Mouse (Mus musculus) adrenal gland, adult (tissue): ENCODE measurements at regions not wholly inside any gene's neighbourhood (a gene's known extent, or its start where the extent isn't known, plus 50 kb on each side); places are given as distances from the start of the nearest gene placed in this dataset.
A peak's percentile ranks its signal among the peaks of the same experiment; 100 is the strongest.

Experiments used
- DNase-seq, 2 experiments: peaks; one replicate each; pipeline ENCODE4 v3.0.0; 2022 to 2023; ENCODE audit warnings: low spot score in 1 of 2; ENCODE audit not compliant: inconsistent age in 2 of 2

DNA sequence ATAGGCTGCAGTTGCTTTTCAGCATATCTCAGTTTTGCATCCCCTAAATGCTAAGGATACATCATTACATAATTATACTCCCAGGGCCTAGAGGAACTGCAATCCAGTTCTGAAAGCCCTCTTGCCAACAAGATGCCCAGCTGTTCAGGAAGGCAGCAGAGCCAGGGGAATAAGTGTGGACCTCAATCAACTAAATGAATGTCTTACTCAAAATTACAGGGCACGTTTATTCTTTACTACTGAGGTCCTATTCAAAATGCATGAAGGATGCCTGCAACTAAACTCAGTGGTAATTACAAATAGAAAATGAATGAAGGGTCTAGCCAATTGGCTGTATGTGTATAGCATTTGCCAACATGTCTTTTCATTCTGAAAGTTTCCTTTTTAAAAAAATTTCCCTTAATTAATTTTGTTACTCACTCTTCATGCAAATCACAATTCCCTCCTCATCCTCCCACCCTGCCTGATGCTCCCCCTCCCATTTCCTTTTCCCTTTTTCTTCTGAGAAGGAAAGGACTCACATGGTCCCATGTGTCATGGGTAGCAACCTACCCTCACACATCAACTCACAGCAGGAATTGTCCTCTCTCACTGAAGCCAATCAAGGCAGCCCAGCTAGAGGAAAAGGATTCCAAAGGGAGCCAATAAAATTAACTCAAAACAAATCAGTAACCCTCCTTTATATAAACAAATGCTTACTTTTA is 86.9 kb upstream of the Ins1 start:
- DNase-seq: no peak

DNA sequence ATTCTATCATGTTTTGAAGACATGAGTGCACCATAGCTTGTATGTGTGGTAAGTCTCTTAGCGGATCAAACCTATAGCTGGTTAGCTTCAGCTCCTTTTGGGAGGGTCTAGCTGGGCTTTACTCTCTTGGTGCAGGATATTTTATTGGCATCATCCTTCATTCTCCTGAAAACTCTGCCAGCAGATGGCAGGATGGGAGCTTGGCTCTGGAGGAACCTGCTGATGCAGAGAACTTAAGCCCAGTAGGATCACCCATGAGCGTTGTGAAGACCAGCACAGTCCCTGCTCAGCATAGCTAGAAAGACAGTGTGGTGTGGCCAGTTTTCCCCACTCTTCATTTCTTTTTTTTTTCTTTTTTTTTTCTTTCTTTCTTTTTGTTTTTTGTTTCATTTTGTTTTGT is 70.3 kb upstream of the Ins1 start:
- DNase-seq: peak in 1 of 2 experiments; percentile 28

DNA sequence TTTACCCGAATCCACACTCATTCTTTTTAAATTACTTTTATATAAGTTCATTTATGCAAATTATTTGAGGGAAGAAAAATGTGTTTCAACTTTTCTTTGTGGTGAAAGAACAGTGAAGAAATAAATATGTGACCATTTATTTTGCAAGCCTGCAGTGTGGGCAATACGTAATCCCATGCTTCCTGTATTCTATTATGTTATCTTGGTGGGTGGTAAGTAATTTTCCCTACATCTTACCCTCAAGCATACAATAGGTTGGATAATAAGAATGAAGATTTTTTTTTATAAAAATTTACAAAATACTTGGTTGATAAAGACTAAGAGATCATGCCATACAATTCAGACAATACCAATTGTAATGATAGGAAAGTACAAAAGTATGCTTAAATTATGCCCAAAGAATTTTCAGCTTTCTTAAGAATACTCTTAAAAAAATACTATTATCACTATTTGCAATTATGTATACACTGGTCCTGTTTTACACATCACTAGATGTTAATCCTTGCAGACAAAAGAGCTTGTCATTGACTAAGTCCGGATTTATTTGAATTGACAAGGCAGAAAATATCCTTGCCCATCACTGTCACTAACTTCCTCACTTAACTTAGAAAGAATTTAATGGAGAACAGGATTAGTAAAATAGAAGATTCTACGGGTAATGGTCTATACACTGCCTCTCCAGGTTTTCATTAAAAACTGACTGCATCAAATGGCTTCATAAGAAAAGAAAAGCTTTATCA is 64.4 kb upstream of the Ins1 start:
- no peak for DNase-seq

DNA sequence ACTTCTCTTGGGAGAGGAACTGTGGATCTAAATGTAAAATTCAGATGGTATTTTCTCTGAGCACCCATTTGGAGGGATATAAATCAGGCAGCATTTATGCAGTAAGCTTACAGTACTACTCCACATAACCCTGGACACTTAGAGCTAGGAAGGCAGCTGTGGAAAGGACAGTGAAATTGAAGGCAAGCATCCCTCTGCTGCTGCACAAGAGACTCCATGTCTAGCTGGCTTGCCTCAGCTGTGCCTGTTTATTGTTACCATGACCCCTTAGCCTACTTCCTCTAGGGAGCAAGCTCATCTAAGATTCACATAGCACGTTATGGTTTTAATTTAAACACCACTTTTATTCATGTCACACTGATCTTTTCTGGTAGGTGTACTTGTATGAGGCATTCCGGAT is 56.4 kb upstream of the Ins1 start:
- no peak for DNase-seq
